Mouse (Mus musculus) myocyte (in vitro differentiated cells): ENCODE measurements around the gene Cdan1. TPM values are rescaled to one million over a fixed set of nuclear protein-coding genes. Genes with fewer than 3 reads are reported as not detected.

Experiments
- H3K27me3 ChIP-seq: one replicate; pipeline ENCODE4 v1.6.1; 2011; ENCODE audit not compliant: control insufficient read depth, insufficient read depth, insufficient read length
- H3K36me3 ChIP-seq: one replicate; pipeline ENCODE4 v1.6.1; 2011; ENCODE audit not compliant: control insufficient read depth, insufficient read depth
- H3K4me2 ChIP-seq: one replicate; pipeline ENCODE4 v1.6.1; 2011; ENCODE audit warnings: low read depth, control low read depth
- H3K4me3 ChIP-seq: one replicate; pipeline ENCODE4 v1.5.1; 2011; ENCODE audit warnings: mild to moderate bottlenecking, control low read depth, moderate library complexity
- H3K79me2 ChIP-seq: one replicate; pipeline ENCODE4 v1.6.1; 2011; ENCODE audit not compliant: control insufficient read depth, insufficient read depth
- H3ac ChIP-seq: one replicate; pipeline ENCODE4 v1.6.1; 2011; ENCODE audit not compliant: control insufficient read depth, insufficient read length
- CEBPB ChIP-seq: IDR thresholded peaks from 2 replicates; pipeline ENCODE4 v1.6.1; 2011; ENCODE audit warnings: mild to moderate bottlenecking, moderate library complexity; ENCODE audit not compliant: poor library complexity, insufficient read depth, severe bottlenecking
- E2F4 ChIP-seq: IDR thresholded peaks from one replicate; pipeline ENCODE4 v1.6.1; 2011; ENCODE audit warnings: mild to moderate bottlenecking, control low read depth, moderate library complexity; ENCODE audit not compliant: insufficient read depth
- MAX ChIP-seq: IDR thresholded peaks from one replicate; pipeline ENCODE4 v1.6.1; 2011; ENCODE audit warnings: low read depth, mild to moderate bottlenecking, control low read depth
- MYOD1 ChIP-seq, 3 experiments: IDR thresholded peaks; one replicate each; pipeline ENCODE4 v1.6.1; 2011; ENCODE audit warnings: control low read depth in 2 of 3, low read depth in 2 of 3, mild to moderate bottlenecking in 2 of 3, moderate library complexity in 1 of 3; ENCODE audit not compliant: insufficient read length in 2 of 3, control insufficient read depth in 1 of 3
- MYOG ChIP-seq, 3 experiments: IDR thresholded peaks; one replicate each; pipeline ENCODE4 v1.6.1; 2011; ENCODE audit warnings: control low read depth in 2 of 3, low read depth in 2 of 3, mild to moderate bottlenecking in 2 of 3; ENCODE audit not compliant: insufficient read length in 2 of 3, control insufficient read depth in 1 of 3, insufficient read depth in 1 of 3
- POLR2A ChIP-seq: IDR thresholded peaks from one replicate; pipeline ENCODE4 v1.6.1; 2011; ENCODE audit warnings: low read depth, mild to moderate bottlenecking, control low read depth, moderate library complexity; ENCODE audit not compliant: insufficient read length
- POLR2AphosphoS2 ChIP-seq: IDR thresholded peaks from one replicate; pipeline ENCODE4 v1.6.1; 2011; ENCODE audit warnings: low read depth, control low read depth; ENCODE audit not compliant: insufficient read length
- REST ChIP-seq: IDR thresholded peaks from one replicate; pipeline ENCODE4 v1.6.1; 2011; ENCODE audit warnings: mild to moderate bottlenecking, control low read depth, moderate library complexity; ENCODE audit not compliant: insufficient read depth, insufficient read length
- SRF ChIP-seq: IDR thresholded peaks from one replicate; pipeline ENCODE4 v1.6.1; 2011; ENCODE audit warnings: low read depth; ENCODE audit not compliant: control insufficient read depth, insufficient read length
- TCF12 ChIP-seq: IDR thresholded peaks from one replicate; pipeline ENCODE4 v1.6.1; 2011; ENCODE audit warnings: mild to moderate bottlenecking, control low read depth; ENCODE audit not compliant: poor library complexity, insufficient read depth, severe bottlenecking
- TCF3 ChIP-seq: IDR thresholded peaks from one replicate; pipeline ENCODE4 v1.6.1; 2011; ENCODE audit warnings: low read depth, control low read depth; ENCODE audit not compliant: insufficient read length
- USF1 ChIP-seq: IDR thresholded peaks from one replicate; pipeline ENCODE4 v1.6.1; 2011; ENCODE audit warnings: low read depth, mild to moderate bottlenecking, control low read depth, moderate library complexity
- polyA plus RNA-seq: library from polyadenylated mRNA; unstranded; fragments of >200 nt; fragmentation: generic; extraction: Trizol; gene quantifications from one replicate; pipeline ENCODE4 v1.2.1, GENCODE M21; 2012; ENCODE audit warnings: missing spikeins

Cdan1 gene
- polyA plus RNA-seq, 1 experiment: 5.0 TPM

DNA sequence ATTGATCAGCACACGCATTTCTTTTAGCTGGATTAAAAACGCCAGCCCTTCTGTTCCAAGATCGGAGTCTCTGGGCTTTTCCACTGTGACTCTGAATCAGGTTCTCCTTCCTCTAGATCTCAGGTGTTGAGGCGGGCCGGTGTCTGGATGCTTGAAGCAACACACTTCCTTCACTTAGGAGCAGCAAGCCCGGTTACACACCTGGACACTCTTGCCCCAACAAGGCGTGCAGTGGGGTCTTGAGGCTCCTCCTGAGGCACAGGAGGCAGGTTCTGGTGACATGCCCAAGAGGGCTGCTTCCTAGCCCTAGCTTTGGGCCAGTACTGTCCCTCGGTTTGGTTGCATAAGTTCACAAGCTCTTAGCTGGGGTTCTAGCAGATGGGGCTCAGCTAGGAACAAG is 131.4 kb downstream of the Cdan1 start:
- TF ChIP-seq CEBPB (no peak), MAX (no peak), USF1 (no peak), E2F4 (no peak), REST (no peak), TCF3 (no peak), POLR2AphosphoS2 (no peak), POLR2A (no peak), TCF12 (no peak), MYOD1 (IDR thresholded peaks at IDR 0.05; ENCODE audit: control insufficient read depth in 1 of 3, insufficient read length in 2 of 3, low read depth in 2 of 3) (no peak), MYOG (IDR thresholded peaks at IDR 0.05; ENCODE audit: control insufficient read depth in 1 of 3, insufficient read depth in 1 of 3, insufficient read length in 2 of 3, low read depth in 2 of 3) (no peak), SRF (no peak)
- H3K4me2 ChIP-seq: no peak overlapping the region
- H3K36me3 ChIP-seq: peaks cover 52% of the 10 kb centered on the region
- no peaks in the 10 kb centered on the region for H3K79me2 ChIP-seq
- no peak overlapping the region for H3K4me3 ChIP-seq
- H3K27me3 ChIP-seq: no peaks in the 10 kb centered on the region
- H3ac ChIP-seq: no peak overlapping the region

GRCm38 (mm10) chr2:120713441-120713840 is 136.5 kb downstream of the Cdan1 start:
- TF ChIP-seq CEBPB (no peak), POLR2AphosphoS2 (no peak), E2F4 (no peak), MAX (no peak), TCF12 (no peak), MYOD1 (IDR thresholded peaks at IDR 0.05; ENCODE audit: control insufficient read depth in 1 of 3, insufficient read length in 2 of 3, low read depth in 2 of 3) (no peak)
- H3K79me2 ChIP-seq: no peaks in the 10 kb centered on the region

GRCm38 (mm10) chr2:120710948-120711347 is 139.0 kb downstream of the Cdan1 start:
- no peak overlapping the region for H3K4me3 ChIP-seq
- H3K79me2 ChIP-seq: no peaks in the 10 kb centered on the region
- peaks cover 37% of the 10 kb centered on the region for H3K36me3 ChIP-seq
- H3ac ChIP-seq: no peak overlapping the region
- no peaks in the 10 kb centered on the region for H3K27me3 ChIP-seq
- no peak for TF ChIP-seq CEBPB
- TF ChIP-seq E2F4: no peak
- no peak for TF ChIP-seq POLR2AphosphoS2
- TF ChIP-seq POLR2A: no peak
- no peak for TF ChIP-seq MYOG (IDR thresholded peaks at IDR 0.05; ENCODE audit: control insufficient read depth in 1 of 3, insufficient read depth in 1 of 3, insufficient read length in 2 of 3, low read depth in 2 of 3)
- TF ChIP-seq TCF12: no peak
- TF ChIP-seq SRF: no peak
- no peak for TF ChIP-seq MYOD1 (IDR thresholded peaks at IDR 0.05; ENCODE audit: control insufficient read depth in 1 of 3, insufficient read length in 2 of 3, low read depth in 2 of 3)
- no peak for TF ChIP-seq USF1
- no peak for TF ChIP-seq MAX
- H3K4me2 ChIP-seq: no peak overlapping the region

More at GRCm38 (mm10) chr2:120713441-120713840, 136.5 kb downstream of the Cdan1 start:
- Histone ChIP-seq H3K27me3 (no peaks in the 10 kb centered on the region), H3K4me3 (no peak overlapping the region), H3K4me2 (no peak overlapping the region), H3ac (no peak overlapping the region), H3K36me3 (peaks cover 48% of the 10 kb centered on the region)

DNA sequence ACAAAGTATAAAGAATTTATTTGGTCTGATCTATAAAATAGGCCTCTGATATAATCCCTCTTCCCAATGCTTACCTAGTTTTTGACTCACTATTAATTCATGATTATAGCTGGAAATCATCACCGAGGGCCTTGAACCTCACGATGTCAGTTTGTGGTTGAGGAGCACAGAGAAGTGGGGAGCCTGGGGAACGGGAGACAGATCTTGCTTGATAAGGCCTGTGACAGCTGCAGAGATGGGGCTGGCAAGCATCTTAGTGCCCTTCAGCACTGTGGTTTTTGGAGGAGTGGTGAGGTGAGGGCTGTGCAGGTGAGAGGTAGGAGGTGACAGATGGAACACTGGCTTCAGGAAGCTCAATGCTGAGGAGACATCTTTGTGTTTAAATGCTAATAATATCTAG is 139.8 kb downstream of the Cdan1 start:
- no peaks in the 10 kb centered on the region for H3K79me2 ChIP-seq
- H3K4me2 ChIP-seq: no peak overlapping the region
- H3ac ChIP-seq: no peak overlapping the region
- no peak overlapping the region for H3K4me3 ChIP-seq
- no peak for TF ChIP-seq CEBPB
- TF ChIP-seq USF1: no peak
- TF ChIP-seq POLR2AphosphoS2: no peak
- no peak for TF ChIP-seq TCF12
- no peak for TF ChIP-seq MYOG (IDR thresholded peaks at IDR 0.05; ENCODE audit: control insufficient read depth in 1 of 3, insufficient read depth in 1 of 3, insufficient read length in 2 of 3, low read depth in 2 of 3)
- no peak for TF ChIP-seq POLR2A
- no peak for TF ChIP-seq E2F4
- no peak for TF ChIP-seq TCF3
- no peak for TF ChIP-seq REST
- no peak for TF ChIP-seq MAX
- no peak for TF ChIP-seq SRF
- no peak for TF ChIP-seq MYOD1 (IDR thresholded peaks at IDR 0.05; ENCODE audit: control insufficient read depth in 1 of 3, insufficient read length in 2 of 3, low read depth in 2 of 3)
- H3K27me3 ChIP-seq: no peaks in the 10 kb centered on the region
- H3K36me3 ChIP-seq: peaks cover 40% of the 10 kb centered on the region

GRCm38 (mm10) chr2:120707041-120707440 is 142.9 kb downstream of the Cdan1 start:
- H3K4me2 ChIP-seq: no peak overlapping the region
- H3K79me2 ChIP-seq: no peaks in the 10 kb centered on the region
- H3K27me3 ChIP-seq: no peaks in the 10 kb centered on the region
- H3ac ChIP-seq: no peak overlapping the region
- peaks cover 20% of the 10 kb centered on the region for H3K36me3 ChIP-seq
- no peak for TF ChIP-seq TCF12
- TF ChIP-seq MYOD1 (IDR thresholded peaks at IDR 0.05; ENCODE audit: control insufficient read depth in 1 of 3, insufficient read length in 2 of 3, low read depth in 2 of 3): no peak
- TF ChIP-seq CEBPB: no peak
- TF ChIP-seq USF1: no peak
- TF ChIP-seq TCF3: no peak
- no peak for TF ChIP-seq MAX
- no peak overlapping the region for H3K4me3 ChIP-seq
